ENCODE assay signal across 8 mouse cellular contexts in the genomic region with DNA sequence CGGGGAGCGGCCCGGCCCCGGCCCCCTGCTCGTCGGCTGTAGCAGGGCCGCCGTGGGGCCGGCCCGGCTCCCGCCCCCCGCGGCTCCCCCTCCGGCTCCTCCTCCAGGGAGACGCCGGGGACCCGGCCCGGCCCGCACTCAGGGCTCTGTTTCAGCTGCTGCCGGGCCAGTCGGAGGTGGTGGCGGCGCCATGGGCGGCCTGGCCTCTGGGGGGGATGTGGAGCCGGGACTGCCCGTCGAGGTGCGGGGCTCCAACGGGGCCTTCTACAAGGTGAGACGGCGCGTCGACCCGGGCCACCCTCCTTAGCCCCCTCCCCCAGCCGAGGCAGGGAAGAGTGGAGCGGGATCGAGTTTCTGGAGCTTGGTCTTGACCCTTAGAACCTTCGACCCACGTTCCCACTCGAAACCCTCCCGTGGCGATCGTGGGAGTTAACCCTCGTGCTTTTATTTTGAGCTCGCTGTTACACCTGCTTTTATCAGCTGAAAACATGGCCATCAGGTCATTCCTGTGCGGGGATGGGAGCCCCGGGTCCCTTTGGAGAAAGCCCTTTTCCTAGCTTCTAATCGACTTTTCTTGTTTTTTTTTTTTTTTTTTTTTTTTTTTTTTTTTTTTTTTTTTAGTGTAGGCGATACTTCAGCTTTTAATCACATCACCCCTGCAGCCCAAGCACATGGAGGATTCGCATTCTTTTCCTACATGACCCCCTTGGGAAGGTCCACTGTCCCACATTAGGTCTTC. TPM values are rescaled to one million over a fixed set of nuclear protein-coding genes. Genes with fewer than 3 reads are reported as not detected.
A peak's percentile ranks its signal among the peaks of the same experiment; 100 is the strongest.
DNase-seq lines count a peak whose midpoint lies in the region; ATAC-seq and TF ChIP-seq lines count a peak whose summit lies in the region.

No protein-coding gene starts in this region.

- under 1% methylated on average over 39 of the region's 50 CpGs for WGBS in forebrain, embryonic 12.5 days
- 2% methylated on average over 39 of the region's 50 CpGs for WGBS in lung, postnatal 0 days
- 1% methylated on average over 43 of the region's 50 CpGs for WGBS in stomach, embryonic 16.5 days

- H3K4me1 ChIP-seq in forebrain, embryonic 12.5 days, result peaks cover 25% of the 10 kb centered on the region
- H3K4me1 ChIP-seq in lung, postnatal 0 days (ENCODE audit: insufficient read depth, low read depth, low read length), result no peaks in the 10 kb centered on the region; the same call in 1 of the 2 replicates
- H3K4me1 ChIP-seq in stomach, embryonic 16.5 days (ENCODE audit: control insufficient read depth, insufficient read depth, low read length), result peaks cover 13% of the 10 kb centered on the region

- peak overlapping the region; percentile 60 for H3K4me2 ChIP-seq in forebrain, embryonic 12.5 days
- peak overlapping the region; percentile 85 for H3K4me2 ChIP-seq in lung, postnatal 0 days (replicated peaks; ENCODE audit: low read depth, low read length)
- peak overlapping the region; percentile 73 for H3K4me2 ChIP-seq in stomach, embryonic 16.5 days (ENCODE audit: low read depth, low read length)

- H3K4me3 ChIP-seq in left cerebral cortex, adult 2 months, result peak overlapping the region; percentile 79
- peak overlapping the region; percentile 99 for H3K4me3 ChIP-seq in forebrain, embryonic 12.5 days (replicated peaks)
- H3K4me3 ChIP-seq in lung, postnatal 0 days (ENCODE audit: low read depth, low read length), result peak overlapping the region; percentile 77
- H3K4me3 ChIP-seq in stomach, embryonic 16.5 days (replicated peaks; ENCODE audit: low read length), result peak overlapping the region; percentile 98

- DNase-seq in left cerebral cortex, adult 2 months (ENCODE audit: extremely low spot score in 1 of 2, low spot score in 2 of 2), result peak in 1 of 2 experiments; percentile 47
- DNase-seq in left cerebral cortex, adult 9 months (ENCODE audit: low spot score in 2 of 2), result no peak
- peak; percentile 69 for DNase-seq in R1 (ENCODE audit: low read depth, low spot score)
- DNase-seq in lung, postnatal 0 days (ENCODE audit: low spot score), result peak; percentile 74
- DNase-seq in layer of hippocampus, adult 9-11 months, result no peak

- no peak for TF ChIP-seq EP300 in lung, postnatal 0 days (IDR thresholded peaks at IDR 0.05)

- peak; percentile 71 for ATAC-seq in forebrain, embryonic 12.5 days (ENCODE audit: low FRiP score)
- ATAC-seq in inflammation-experienced regulatory T-cells, adult 6 months, result peak; percentile 26
- ATAC-seq in lung, postnatal 0 days, result peak; percentile 73
- peak; percentile 70 for ATAC-seq in stomach, embryonic 16.5 days (ENCODE audit: insufficient read depth, low FRiP score)

- H3K27ac ChIP-seq in left cerebral cortex, adult 2 months, result peak overlapping the region; percentile 85
- peak overlapping the region; percentile 98 for H3K27ac ChIP-seq in forebrain, embryonic 12.5 days
- H3K27ac ChIP-seq in lung, postnatal 0 days (ENCODE audit: low read length), result peak overlapping the region; percentile 96
- H3K27ac ChIP-seq in stomach, embryonic 16.5 days (ENCODE audit: low read length), result peak overlapping the region; percentile 97

- H3K9me3 ChIP-seq in forebrain, embryonic 12.5 days, result no peaks in the 10 kb centered on the region
- H3K9me3 ChIP-seq in lung, postnatal 0 days (ENCODE audit: low read length), result no peaks in the 10 kb centered on the region
- no peaks in the 10 kb centered on the region for H3K9me3 ChIP-seq in stomach, embryonic 16.5 days (replicated peaks; ENCODE audit: control insufficient read depth, low read length)

- no peak for TF ChIP-seq CTCF in left cerebral cortex, adult 2 months (IDR thresholded peaks at IDR 0.05)
- no peak; the same call in 1 of the 2 replicates for TF ChIP-seq CTCF in lung, postnatal 0 days (IDR thresholded peaks at IDR 0.05)

- H3K36me3 ChIP-seq in forebrain, embryonic 12.5 days (replicated peaks), result peaks cover 14% of the 10 kb centered on the region
- no peaks in the 10 kb centered on the region for H3K36me3 ChIP-seq in lung, postnatal 0 days (ENCODE audit: insufficient read depth, low read length)
- no peaks in the 10 kb centered on the region for H3K36me3 ChIP-seq in stomach, embryonic 16.5 days (ENCODE audit: control insufficient read depth, insufficient read depth, low read length)

- intact Hi-C loops in left cerebral cortex, adult 2 months (cut with DNase I), result loop anchor here (5.0 kb wide), 1 partner anchor 124 kb away; a partner anchor contains a TSS

- H3K9ac ChIP-seq in forebrain, embryonic 12.5 days, result peak overlapping the region; percentile 100
- H3K9ac ChIP-seq in lung, postnatal 0 days (replicated peaks; ENCODE audit: low read depth), result peak overlapping the region; percentile 88
- H3K9ac ChIP-seq in stomach, embryonic 16.5 days (ENCODE audit: low read length), result peak overlapping the region; percentile 99

- no peaks in the 10 kb centered on the region for H3K27me3 ChIP-seq in forebrain, embryonic 12.5 days
- no peaks in the 10 kb centered on the region for H3K27me3 ChIP-seq in lung, postnatal 0 days (replicated peaks; ENCODE audit: insufficient read depth, low read length)
- no peaks in the 10 kb centered on the region for H3K27me3 ChIP-seq in stomach, embryonic 16.5 days (ENCODE audit: control insufficient read depth, insufficient read depth, low read length)

RNA-seq across cellular contexts. Expression of a gene that starts 0.5 kb away (rescaled TPM):
- 100 to 1,000 TPM; 146 TPM for total RNA-seq in left cerebral cortex, adult 2 months (2021)
- polyA plus RNA-seq in forebrain, embryonic 12.5 days (2016; fragmentation: Nextera tagmentation; extraction: Ambion mirVana), result 46.0 and 48.9 TPM in 2 replicates
- 1 to 10 TPM; 7.6 to 9.3 (median 9.1) TPM for polyA plus RNA-seq in inflammation-experienced regulatory T-cells, adult 6 months (2017; shearing (Covaris generic))
- 16.3 and 17.9 TPM in 2 replicates for polyA plus RNA-seq in lung, postnatal 0 days (2015; fragmentation: Nextera tagmentation; extraction: Ambion mirVana)
- 20.9 and 22.1 TPM in 2 replicates for polyA plus RNA-seq in stomach, embryonic 16.5 days (2015; fragmentation: Nextera tagmentation; extraction: Ambion mirVana)

RNA-seq across cellular contexts. Expression of a gene that starts 11.5 kb away (rescaled TPM):
- total RNA-seq in left cerebral cortex, adult 2 months (2021), result 10 to 100 TPM in 1 of 2 experiments, 1 to 10 TPM in 1; 9.9 to 13.7 TPM
- polyA plus RNA-seq in forebrain, embryonic 12.5 days (2016; fragmentation: Nextera tagmentation; extraction: Ambion mirVana), result 15.8 and 21.5 TPM in 2 replicates
- polyA plus RNA-seq in inflammation-experienced regulatory T-cells, adult 6 months (2017; shearing (Covaris generic)), result not detected
- polyA plus RNA-seq in lung, postnatal 0 days (2015; fragmentation: Nextera tagmentation; extraction: Ambion mirVana), result 14.4 and 16.3 TPM in 2 replicates
- 18.1 and 19.6 TPM in 2 replicates for polyA plus RNA-seq in stomach, embryonic 16.5 days (2015; fragmentation: Nextera tagmentation; extraction: Ambion mirVana)

RNA-seq across cellular contexts. Expression of a gene that starts 15.6 kb away (rescaled TPM):
- total RNA-seq in left cerebral cortex, adult 2 months (2021), result not detected
- polyA plus RNA-seq in forebrain, embryonic 12.5 days (2016; fragmentation: Nextera tagmentation; extraction: Ambion mirVana), result not detected in 2 replicates
- under 1 TPM in 1 of 3 experiments, not detected in 2; 0.40 TPM for polyA plus RNA-seq in inflammation-experienced regulatory T-cells, adult 6 months (2017; shearing (Covaris generic))
- polyA plus RNA-seq in lung, postnatal 0 days (2015; fragmentation: Nextera tagmentation; extraction: Ambion mirVana), result not detected in 2 replicates
- 1.3 and 2.2 TPM in 2 replicates for polyA plus RNA-seq in stomach, embryonic 16.5 days (2015; fragmentation: Nextera tagmentation; extraction: Ambion mirVana)

RNA-seq across cellular contexts. Expression of a gene that starts 21.8 kb away (rescaled TPM):
- not detected for total RNA-seq in left cerebral cortex, adult 2 months (2021)
- not detected in 2 replicates for polyA plus RNA-seq in forebrain, embryonic 12.5 days (2016; fragmentation: Nextera tagmentation; extraction: Ambion mirVana)
- not detected for polyA plus RNA-seq in inflammation-experienced regulatory T-cells, adult 6 months (2017; shearing (Covaris generic))
- polyA plus RNA-seq in lung, postnatal 0 days (2015; fragmentation: Nextera tagmentation; extraction: Ambion mirVana), result 0.14 and 0.17 TPM in 2 replicates
- 7.7 and 7.9 TPM in 2 replicates for polyA plus RNA-seq in stomach, embryonic 16.5 days (2015; fragmentation: Nextera tagmentation; extraction: Ambion mirVana)

RNA-seq across cellular contexts. Expression of a gene that starts 27.6 kb away (rescaled TPM):
- total RNA-seq in left cerebral cortex, adult 2 months (2021), result 100 to 1,000 TPM; 411 to 429 TPM
- 11.9 and 12.6 TPM in 2 replicates for polyA plus RNA-seq in forebrain, embryonic 12.5 days (2016; fragmentation: Nextera tagmentation; extraction: Ambion mirVana)
- under 1 TPM in 1 of 3 experiments, not detected in 2; 0.17 TPM for polyA plus RNA-seq in inflammation-experienced regulatory T-cells, adult 6 months (2017; shearing (Covaris generic))
- 7.5 and 8.1 TPM in 2 replicates for polyA plus RNA-seq in lung, postnatal 0 days (2015; fragmentation: Nextera tagmentation; extraction: Ambion mirVana)
- polyA plus RNA-seq in stomach, embryonic 16.5 days (2015; fragmentation: Nextera tagmentation; extraction: Ambion mirVana), result 9.5 and 10.4 TPM in 2 replicates

Comparison
In these comparisons a context has a peak if more than half of its experiments do, and no peak if none do; other contexts are left out.
1. DNase-seq: peak in R1 (single experiment) and lung, postnatal 0 days (single experiment); none in left cerebral cortex, adult 9 months (0 of 2) and layer of hippocampus, adult 9-11 months (single experiment).
2. RNA of a gene that starts 11.5 kb away (polyA plus RNA-seq): 15.8 to 21.5 TPM in forebrain, embryonic 12.5 days, 18.1 to 19.6 TPM in stomach, embryonic 16.5 days and 14.4 to 16.3 TPM in lung, postnatal 0 days; not detected in inflammation-experienced regulatory T-cells, adult 6 months; every median in the first group is over 10 times any median in the second.
3. Peak in every context shown above with its lines, with median percentiles within 50 percentile points of each other: H3K27ac ChIP-seq, H3K4me3 ChIP-seq, ATAC-seq, H3K4me2 ChIP-seq and H3K9ac ChIP-seq.